Mouse (Mus musculus) left cerebral cortex, postnatal 36 days (tissue): ENCODE measurements around the gene Macf1. TPM values are rescaled to one million over a fixed set of nuclear protein-coding genes. Genes with fewer than 3 reads are reported as not detected.
"Not testable (repeated sequence)": the region's sequence is repeated elsewhere in the genome, so short reads cannot be mapped to it uniquely, and the experiment has no call there.

Source experiments
- DNase-seq, 2 experiments: peaks; one replicate each; pipeline ENCODE4 v3.0.0; 2021 to 2022; ENCODE audit warnings: low spot score in 2 of 2, mixed read lengths in 1 of 2
- intact Hi-C: fragments of 180-260 bp; cut with DNase I; formaldehyde crosslinking; loops from one replicate; pipeline ENCODE4 v1.15.1; 2025
- total RNA-seq, 2 experiments: library from RNA; stranded (reverse); gene quantifications; 2 replicates each; pipeline ENCODE4 v1.2.3; 2021

Gene Macf1
- total RNA-seq, 2 experiments from 2014 or later = 187 to 233 TPM

GRCm38 (mm10) chr4:123565291-123565861 is 118.8 kb downstream of the Macf1 start:
- DNase-seq = no peak
- intact Hi-C loops = no loop called here

- intact Hi-C loops = no loop called here
- DNase-seq = no peak
Measured at GRCm38 (mm10) chr4:123564051-123564791, 119.9 kb downstream of the Macf1 start.

GRCm38 (mm10) chr4:123562177-123562815 is 121.9 kb downstream of the Macf1 start:
- intact Hi-C loops = no loop called here
- no peak for DNase-seq

GRCm38 (mm10) chr4:123560896-123561295 is 123.3 kb downstream of the Macf1 start:
- DNase-seq = no peak
- intact Hi-C loops = no loop called here

- DNase-seq = no peak
- intact Hi-C loops = no loop called here
Measured at GRCm38 (mm10) chr4:123558496-123558895, 125.7 kb downstream of the Macf1 start.

- DNase-seq = no peak
- intact Hi-C loops = no loop called here
Measured at GRCm38 (mm10) chr4:123555251-123555650, 128.9 kb downstream of the Macf1 start.

GRCm38 (mm10) chr4:123552689-123553088 is 131.5 kb downstream of the Macf1 start:
- no peak for DNase-seq
- intact Hi-C loops = no loop called here

GRCm38 (mm10) chr4:123548317-123548716 is 135.8 kb downstream of the Macf1 start:
- intact Hi-C loops = no loop called here
- DNase-seq = no peak

GRCm38 (mm10) chr4:123543691-123544090 is 140.5 kb downstream of the Macf1 start:
- no peak for DNase-seq
- intact Hi-C loops = no loop called here

GRCm38 (mm10) chr4:123535271-123535670 is 148.9 kb downstream of the Macf1 start:
- intact Hi-C loops = loop anchor here (2.0 kb wide), 2 partner anchors 52 to 132 kb away; no protein-coding TSS in a partner anchor

GRCm38 (mm10) chr4:123532001-123532400 is 152.2 kb downstream of the Macf1 start:
- DNase-seq = no peak
- intact Hi-C loops = no loop called here

More at GRCm38 (mm10) chr4:123535271-123535670, 148.9 kb downstream of the Macf1 start:
- DNase-seq = peak; percentile 61 to 75

GRCm38 (mm10) chr4:123530976-123531375 is 153.2 kb downstream of the Macf1 start:
- no peak for DNase-seq
- intact Hi-C loops = no loop called here

- peak; percentile 18 to 44 for DNase-seq
- intact Hi-C loops = loop anchor here (5.0 kb wide), 1 partner anchor 133 kb away; no protein-coding TSS in a partner anchor
Measured at GRCm38 (mm10) chr4:123529230-123529629, 154.9 kb downstream of the Macf1 start.

GRCm38 (mm10) chr4:123527607-123528010 is 156.6 kb downstream of the Macf1 start:
- intact Hi-C loops = loop anchor here (5.0 kb wide), 1 partner anchor 135 kb away; no protein-coding TSS in a partner anchor
- DNase-seq = peak; percentile 55 to 62

- intact Hi-C loops = loop anchor here (5.0 kb wide), 1 partner anchor 135 kb away; no protein-coding TSS in a partner anchor
- peak; percentile 34 to 36 for DNase-seq
Measured at GRCm38 (mm10) chr4:123526779-123527280, 157.3 kb downstream of the Macf1 start.

- intact Hi-C loops = loop anchor here (5.0 kb wide), 1 partner anchor 138 kb away; no protein-coding TSS in a partner anchor
- DNase-seq = no peak
Measured at GRCm38 (mm10) chr4:123524746-123525145, 159.4 kb downstream of the Macf1 start.

GRCm38 (mm10) chr4:123520123-123520522 is 164.0 kb downstream of the Macf1 start:
- DNase-seq, intact Hi-C loops: not testable (repeated sequence)

GRCm38 (mm10) chr4:123515673-123516072 is 168.5 kb downstream of the Macf1 start:
- intact Hi-C loops = no loop called here

GRCm38 (mm10) chr4:123510201-123510600 is 174.0 kb downstream of the Macf1 start:
- DNase-seq = no peak
- intact Hi-C loops = no loop called here

More at GRCm38 (mm10) chr4:123515673-123516072, 168.5 kb downstream of the Macf1 start:
- no peak for DNase-seq

GRCm38 (mm10) chr4:123489086-123489485 is 195.1 kb downstream of the Macf1 start:
- DNase-seq = no peak
- intact Hi-C loops = no loop called here
